Mouse (Mus musculus) layer of hippocampus, adult 2 months (tissue): Measurements from ENCODE around the gene Scube2. TPM values are rescaled to one million over a fixed set of nuclear protein-coding genes. Genes with fewer than 3 reads are reported as not detected.

Experiments
- DNase-seq, 2 experiments: peaks; one replicate each; pipeline ENCODE4 v3.0.0; 2022; ENCODE audit warnings: low spot score in 2 of 2
- H3K27ac ChIP-seq: fragments of 200-600 bp; 2 replicates; pipeline ENCODE4 v1.8.1; 2022
- H3K4me3 ChIP-seq: fragments of 200-600 bp; 2 replicates; pipeline ENCODE4 v1.8.1; 2022; ENCODE audit warnings: mild to moderate bottlenecking
- CTCF ChIP-seq: fragments of 200-600 bp; conservative IDR thresholded peaks from 2 replicates; pipeline ENCODE4 v1.8.1; 2022; ENCODE audit warnings: antibody characterized with exemption, mild to moderate bottlenecking, moderate library complexity
- total RNA-seq, 2 experiments: library from RNA; stranded (reverse); gene quantifications; 2 replicates each; pipeline ENCODE4 v1.2.3; 2021

The Scube2 gene
- total RNA-seq, 2 experiments from 2014 or later, result 2.1 TPM

DNA sequence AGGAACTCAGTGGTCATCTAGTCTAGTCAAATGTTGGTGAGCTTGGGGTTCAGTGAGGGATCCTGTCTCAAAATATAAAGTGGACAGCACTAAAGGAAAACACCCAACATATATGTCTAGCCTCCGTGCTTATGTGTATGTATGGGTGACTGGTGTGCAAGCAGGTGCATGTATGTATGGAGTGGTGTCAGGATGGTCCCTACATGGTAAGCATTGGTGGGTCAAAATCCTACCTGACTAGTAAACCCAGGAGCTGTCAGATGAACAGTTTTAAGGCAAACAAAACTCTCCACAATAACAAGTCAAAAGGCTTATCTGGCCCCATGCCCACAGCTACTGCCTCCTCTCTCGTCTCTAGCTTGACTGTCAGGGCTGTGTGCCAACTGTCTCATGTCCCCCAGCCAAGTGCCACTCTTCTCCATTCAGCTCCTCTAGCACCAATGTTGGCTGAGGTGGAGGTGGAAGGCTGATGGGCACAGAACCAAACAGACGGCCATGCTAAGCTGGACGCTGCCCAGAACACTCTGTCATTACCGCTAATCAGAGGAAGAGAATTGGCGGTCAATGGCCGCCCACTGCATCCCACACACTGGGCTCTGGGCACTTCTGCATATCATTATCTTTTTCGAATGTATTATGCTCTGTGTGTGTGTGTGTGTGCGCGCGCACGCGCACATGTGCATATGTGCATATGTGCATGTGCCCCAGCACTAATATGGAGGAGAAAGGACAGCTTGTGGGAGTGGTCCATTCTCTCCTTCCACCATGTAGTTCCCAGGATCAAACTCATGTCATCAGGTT lies 23.7 kb downstream of the Scube2 start:
- DNase-seq, result peak; percentile 26 to 60
- no peak for TF ChIP-seq CTCF
- H3K27ac ChIP-seq, result no peak overlapping the region
- no peak overlapping the region for H3K4me3 ChIP-seq

GRCm38 (mm10) chr7:109841031-109841430 lies 24.4 kb downstream of the Scube2 start:
- no peak for TF ChIP-seq CTCF
- Histone ChIP-seq H3K27ac (no peak overlapping the region), H3K4me3 (no peak overlapping the region)
- no peak for DNase-seq

DNA sequence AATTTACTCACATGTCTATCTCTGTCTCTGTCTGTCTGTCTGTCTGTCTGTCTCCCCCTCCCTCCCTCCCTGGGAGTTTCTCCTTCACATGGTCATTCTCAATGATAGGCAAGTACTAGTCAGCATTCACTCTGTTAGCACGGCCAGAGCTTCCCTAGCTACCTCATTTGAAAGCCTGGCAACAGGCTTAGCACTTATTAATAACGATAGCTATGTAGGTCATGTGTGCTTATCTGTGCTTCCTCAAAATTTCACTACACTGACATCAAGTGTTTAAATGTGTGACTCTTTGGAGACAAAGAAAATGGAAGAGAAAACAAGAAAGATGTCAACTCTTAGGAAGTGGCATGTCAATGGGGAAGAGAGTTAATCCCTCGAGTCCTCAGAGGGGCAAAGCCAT lies 26.9 kb downstream of the Scube2 start:
- Histone ChIP-seq H3K4me3 (no peak overlapping the region), H3K27ac (no peak overlapping the region)
- no peak for DNase-seq
- TF ChIP-seq CTCF, result no peak

DNA sequence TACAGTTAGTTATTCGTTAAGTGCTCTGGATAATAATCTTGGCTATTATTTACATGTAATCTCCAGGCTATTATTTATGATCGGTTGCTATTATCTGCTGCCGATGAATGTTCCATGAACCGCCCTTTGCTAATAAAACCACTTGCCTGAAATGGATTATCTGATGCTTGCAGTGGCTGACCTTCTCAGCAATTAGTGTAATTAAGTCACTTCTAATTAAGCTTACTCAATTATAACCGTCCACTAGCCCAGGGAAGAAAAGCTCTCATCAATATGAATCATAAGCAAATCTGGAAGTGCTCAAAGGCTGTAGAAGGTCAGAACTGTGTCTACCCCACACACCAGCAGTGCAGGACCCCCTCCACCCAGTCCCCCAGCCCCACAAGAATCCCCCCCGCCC lies 27.8 kb downstream of the Scube2 start:
- no peak overlapping the region for H3K4me3 ChIP-seq
- no peak overlapping the region for H3K27ac ChIP-seq
- no peak for TF ChIP-seq CTCF
- DNase-seq, result no peak

DNA sequence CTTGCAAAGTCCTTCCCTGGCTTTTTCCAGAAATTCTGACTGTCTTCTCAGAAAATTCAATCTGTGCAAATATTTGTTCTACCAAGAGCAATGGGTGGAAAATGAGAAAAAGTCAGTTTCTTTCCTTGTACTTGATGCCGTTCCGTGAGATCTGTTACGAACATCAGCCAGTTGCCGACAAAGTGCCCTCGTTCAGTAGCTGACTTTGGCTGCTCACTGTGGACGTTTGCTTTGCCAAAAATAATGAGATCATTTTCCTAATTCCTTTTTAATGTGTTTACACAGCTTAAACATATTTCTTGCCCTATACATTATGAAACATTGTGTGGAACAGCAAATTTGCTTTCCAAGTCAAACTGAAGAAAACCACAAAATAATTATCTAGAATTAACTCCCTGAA lies 30.6 kb downstream of the Scube2 start:
- no peak for DNase-seq
- TF ChIP-seq CTCF, result no peak
- H3K27ac ChIP-seq, result no peak overlapping the region
- no peak overlapping the region for H3K4me3 ChIP-seq

DNA sequence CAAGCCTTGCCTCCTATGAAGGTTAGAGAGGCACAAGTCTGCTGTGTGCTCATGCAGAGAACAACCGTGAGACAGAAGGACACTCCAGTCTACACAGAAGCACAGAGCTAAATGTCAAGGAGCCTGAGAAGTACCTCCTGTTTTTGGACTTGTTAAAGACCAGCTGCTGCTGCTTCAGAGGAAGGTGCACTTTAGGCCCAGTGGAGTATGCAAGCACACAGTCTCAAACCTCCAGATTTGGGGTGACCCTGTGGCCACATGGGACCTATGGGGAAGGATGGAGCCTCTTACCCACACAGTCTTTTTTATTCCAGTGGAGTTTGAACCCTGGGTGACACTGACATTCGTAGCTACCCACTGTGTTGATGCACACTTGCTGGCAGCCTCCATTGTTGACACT lies 34.1 kb downstream of the Scube2 start:
- H3K27ac ChIP-seq, result no peak overlapping the region
- no peak for DNase-seq
- H3K4me3 ChIP-seq, result no peak overlapping the region
- no peak for TF ChIP-seq CTCF

- TF ChIP-seq CTCF, result no peak
- Histone ChIP-seq H3K4me3 (no peak overlapping the region), H3K27ac (no peak overlapping the region)
- no peak for DNase-seq
Measured at GRCm38 (mm10) chr7:109826911-109827310, 38.6 kb downstream of the Scube2 start.

- Histone ChIP-seq H3K4me3 (peak overlapping the region; percentile 17; the same call in 1 of the 2 replicates), H3K27ac (peak overlapping the region; percentile 23)
- peak in 1 of 2 experiments; percentile 41 for DNase-seq
- TF ChIP-seq CTCF, result no peak
Measured at GRCm38 (mm10) chr7:109825293-109825692, 40.2 kb downstream of the Scube2 start.

- Histone ChIP-seq H3K27ac (no peak overlapping the region), H3K4me3 (no peak overlapping the region)
- no peak for DNase-seq
- TF ChIP-seq CTCF, result no peak
Measured at GRCm38 (mm10) chr7:109818600-109818999, 46.9 kb downstream of the Scube2 start.

- TF ChIP-seq CTCF, result no peak
- DNase-seq, result no peak
- Histone ChIP-seq H3K27ac (no peak overlapping the region), H3K4me3 (no peak overlapping the region)
Measured at GRCm38 (mm10) chr7:109817954-109818353, 47.5 kb downstream of the Scube2 start.

- TF ChIP-seq CTCF, result no peak
- Histone ChIP-seq H3K4me3 (no peak overlapping the region), H3K27ac (no peak overlapping the region)
- no peak for DNase-seq
Measured at GRCm38 (mm10) chr7:109813330-109814140, 51.9 kb downstream of the Scube2 start.

- Histone ChIP-seq H3K27ac (no peak overlapping the region), H3K4me3 (no peak overlapping the region)
- no peak for DNase-seq
- TF ChIP-seq CTCF, result no peak
Measured at GRCm38 (mm10) chr7:109807616-109808485, 57.6 kb downstream of the Scube2 start.

- no peak overlapping the region for H3K27ac ChIP-seq
- peak in 1 of 2 experiments; percentile 20 for DNase-seq
- no peak overlapping the region for H3K4me3 ChIP-seq
- peak; percentile 68 for TF ChIP-seq CTCF
Measured at GRCm38 (mm10) chr7:109804843-109805242, 60.6 kb downstream of the Scube2 start.
